Mouse (Mus musculus) heart, postnatal 0 days (tissue): ENCODE results near the gene Fxr2.

Experiments
- CTCF ChIP-seq: IDR thresholded peaks from 2 replicates; pipeline ENCODE4 v1.5.1; 2016; ENCODE audit warnings: antibody characterized with exemption, control low read depth, low read depth
- EP300 ChIP-seq: IDR thresholded peaks from 2 replicates; pipeline ENCODE4 v1.6.1; 2016; ENCODE audit warnings: antibody characterized with exemption, low read depth

DNA sequence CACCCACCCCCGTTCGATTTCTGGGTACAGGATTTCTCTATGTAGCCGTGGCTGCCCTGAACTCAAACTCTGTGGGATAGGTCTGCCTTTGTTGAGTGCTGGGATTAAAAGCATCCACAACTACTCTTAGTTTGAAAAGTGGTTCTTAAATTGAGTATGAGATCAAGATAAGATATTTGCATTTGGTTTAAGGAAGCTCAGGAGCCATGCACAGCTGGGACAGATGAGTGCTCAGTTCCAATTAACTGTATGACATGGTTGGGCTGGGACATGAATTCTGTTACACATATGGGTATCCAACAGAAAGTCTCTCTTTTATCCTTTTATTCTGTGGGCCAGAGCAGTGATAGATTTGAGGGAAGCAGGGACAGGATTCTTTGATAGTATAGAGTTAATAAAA lies 2.7 kb downstream of the Fxr2 start:
- TF ChIP-seq EP300 (no peak), CTCF (no peak)
